Mouse (Mus musculus) kidney, postnatal 4 days (tissue): ENCODE data around the gene Tfdp1.

ENCODE experiments used
- DNase-seq, 2 experiments: peaks; one replicate each; pipeline ENCODE4 v3.0.0; 2021; ENCODE audit warnings: mixed read lengths in 2 of 2

Tfdp1 gene

DNA sequence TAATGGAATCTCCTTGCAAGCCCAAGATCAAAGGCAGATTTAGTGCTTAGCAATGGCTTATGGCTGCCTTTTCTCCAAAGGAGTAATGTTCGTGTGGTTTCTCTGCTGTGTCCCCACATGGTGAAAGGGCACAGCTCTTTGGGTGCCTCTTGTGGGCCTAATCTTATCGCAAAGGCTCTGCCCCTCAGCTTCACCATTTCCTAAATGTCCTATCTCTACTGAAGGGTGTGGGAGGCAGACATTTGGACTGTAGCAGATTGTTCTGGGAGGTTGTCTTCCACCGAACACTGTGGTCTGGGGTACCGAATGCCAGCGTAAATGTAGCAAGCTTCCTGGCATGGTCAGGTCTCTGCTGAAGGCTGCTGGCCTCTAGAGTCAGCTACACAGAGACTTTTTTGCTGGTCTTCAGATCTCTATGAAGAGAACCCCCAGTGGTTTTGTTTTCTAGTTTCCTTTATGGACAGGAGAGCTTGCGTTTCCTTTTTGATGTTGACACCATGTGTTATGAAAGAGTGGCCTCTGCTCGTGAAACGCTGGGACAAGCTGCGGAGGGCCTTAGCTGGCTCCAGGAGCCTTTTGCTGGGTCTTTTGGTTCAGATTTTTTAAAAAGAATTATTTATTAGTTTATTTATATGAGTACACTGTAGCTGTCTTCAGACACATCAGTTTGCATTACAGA is 14.7 kb downstream of the Tfdp1 start:
- DNase-seq, result no peak

DNA sequence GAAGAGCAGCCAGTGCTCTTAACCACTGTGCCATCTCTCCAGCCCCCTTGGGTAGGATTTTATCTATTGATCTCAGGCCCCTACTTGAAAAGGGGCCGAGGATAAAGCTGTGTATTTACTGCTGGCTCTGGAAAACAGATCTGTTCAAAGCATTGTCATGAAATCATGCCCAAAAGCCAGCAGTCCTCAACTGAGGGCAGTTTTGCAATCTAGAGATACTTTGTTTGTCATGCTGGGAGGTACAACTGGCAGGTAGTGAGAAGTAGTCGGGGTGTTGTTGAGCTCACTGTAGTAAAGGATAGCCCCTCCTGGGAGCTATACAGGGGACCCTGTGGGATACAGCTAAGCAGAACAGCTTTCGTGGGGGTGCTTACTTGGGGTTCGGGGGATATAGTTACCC is 15.3 kb downstream of the Tfdp1 start:
- DNase-seq, result no peak

DNA sequence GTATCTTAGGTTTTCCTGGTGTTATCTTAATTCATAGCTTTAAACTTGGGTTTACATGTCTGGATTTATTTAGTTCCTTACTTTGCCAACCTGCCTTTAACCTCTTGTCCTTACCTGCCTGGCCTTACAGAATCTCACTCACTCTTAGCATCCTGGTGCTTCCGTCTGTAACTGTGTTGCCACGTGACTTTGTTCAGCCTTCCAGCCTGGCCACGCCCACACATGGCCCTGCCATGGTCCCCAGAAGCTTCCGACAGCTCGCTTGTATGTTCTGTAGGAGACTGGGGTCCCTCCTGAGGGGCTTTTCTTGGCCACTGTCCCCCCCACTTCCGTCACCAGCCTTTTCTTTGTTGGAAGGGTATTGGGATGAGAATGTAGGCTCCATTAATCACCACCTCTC is 17.7 kb downstream of the Tfdp1 start:
- DNase-seq, result no peak

- peak in 1 of 2 experiments; percentile 15 for DNase-seq
Observed at GRCm38 (mm10) chr8:13356681-13357080, 18.1 kb downstream of the Tfdp1 start.

DNA sequence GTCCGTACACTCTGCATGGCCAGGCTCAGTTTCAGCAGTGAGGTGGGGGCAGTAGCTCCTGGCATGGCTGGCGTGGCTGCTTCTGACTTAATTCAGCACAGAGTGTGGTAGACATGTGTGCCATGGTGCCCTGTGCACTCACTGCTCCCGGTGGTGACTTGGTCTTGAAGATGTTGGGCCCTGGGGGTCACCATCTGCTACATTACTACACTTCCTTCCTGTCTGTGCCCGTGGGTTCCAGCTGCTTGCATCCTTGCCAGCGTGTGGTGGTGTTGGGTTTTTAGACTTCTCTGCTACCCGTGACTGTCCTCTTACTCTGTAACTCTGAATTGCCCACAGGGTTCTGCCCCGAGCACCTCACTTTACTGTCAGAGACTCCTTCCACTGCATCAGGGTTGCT is 21.7 kb downstream of the Tfdp1 start:
- no peak for DNase-seq

DNA sequence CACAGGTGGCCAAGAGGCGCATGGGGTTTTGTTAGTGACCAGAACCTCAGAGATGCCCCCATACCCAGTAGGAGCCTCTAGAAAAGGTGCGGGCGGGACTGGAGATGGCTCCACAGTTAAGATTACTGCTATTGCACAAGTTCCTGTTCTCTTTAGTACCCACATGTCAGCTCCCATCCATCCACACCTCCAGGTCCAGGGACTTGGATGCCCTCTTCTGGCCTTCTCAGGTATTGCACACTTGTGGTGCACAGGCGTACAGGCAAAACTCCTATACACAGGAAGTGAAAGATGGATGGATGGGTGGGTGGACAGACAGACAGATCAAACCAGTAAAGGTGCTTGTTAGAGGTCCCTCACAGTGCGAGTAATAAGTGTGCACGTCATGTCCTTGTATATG is 23.3 kb downstream of the Tfdp1 start:
- DNase-seq, result no peak

DNA sequence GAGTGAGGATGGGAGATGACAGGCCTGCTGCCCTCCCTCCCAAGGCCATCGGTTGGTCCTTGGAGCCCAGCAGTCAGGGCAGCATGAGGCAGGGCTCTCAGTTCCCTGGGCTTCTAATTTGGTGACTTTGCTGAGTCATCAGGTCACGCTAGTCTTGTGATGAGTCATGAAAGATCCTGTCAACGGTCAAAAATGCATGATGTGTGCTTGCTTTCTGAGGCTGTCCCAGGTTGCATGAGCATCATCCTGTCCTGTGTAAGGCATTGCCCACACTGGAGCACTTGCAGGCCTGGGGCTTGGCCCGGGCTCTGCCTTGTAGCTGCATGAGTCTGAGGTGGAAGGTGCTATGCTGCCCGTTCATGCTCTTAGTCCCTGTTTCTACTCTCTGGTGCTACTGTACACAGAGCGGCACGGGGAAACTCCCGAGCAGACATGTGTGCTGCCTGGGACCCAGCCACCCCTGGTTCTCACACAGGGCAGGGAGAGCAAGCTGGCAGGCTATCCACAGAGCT is 34.7 kb downstream of the Tfdp1 start:
- DNase-seq, result no peak

- no peak for DNase-seq
Observed at GRCm38 (mm10) chr8:13381630-13382029, 43.1 kb downstream of the Tfdp1 start.

GRCm38 (mm10) chr8:13382536-13382935 is 44.0 kb downstream of the Tfdp1 start:
- DNase-seq, result no peak

GRCm38 (mm10) chr8:13382999-13383398 is 44.4 kb downstream of the Tfdp1 start:
- no peak for DNase-seq

- peak in 1 of 2 experiments; percentile 29 for DNase-seq
Observed at GRCm38 (mm10) chr8:13386366-13386765, 47.8 kb downstream of the Tfdp1 start.

DNA sequence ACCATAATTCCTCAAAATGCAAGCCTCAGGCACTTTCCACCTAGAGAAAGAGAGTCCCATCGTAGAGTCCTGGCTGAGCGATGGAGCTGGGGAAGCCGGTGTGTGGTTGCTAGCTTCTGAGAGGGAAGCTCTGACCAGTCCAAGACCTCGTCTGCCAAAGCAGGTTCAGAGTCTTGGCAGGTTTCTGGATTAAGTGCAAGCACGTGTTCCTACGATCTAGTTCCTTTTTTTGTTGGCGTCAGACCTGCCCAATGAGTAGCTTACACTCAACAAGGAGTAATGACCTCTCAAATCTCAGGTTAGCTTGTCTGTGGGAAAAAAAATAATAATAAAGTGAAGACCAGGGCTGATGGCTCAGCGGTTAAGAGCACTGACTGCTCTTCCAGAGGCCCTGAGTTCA is 49.2 kb downstream of the Tfdp1 start:
- DNase-seq, result no peak

GRCm38 (mm10) chr8:13388744-13389143 is 50.2 kb downstream of the Tfdp1 start:
- DNase-seq, result no peak

DNA sequence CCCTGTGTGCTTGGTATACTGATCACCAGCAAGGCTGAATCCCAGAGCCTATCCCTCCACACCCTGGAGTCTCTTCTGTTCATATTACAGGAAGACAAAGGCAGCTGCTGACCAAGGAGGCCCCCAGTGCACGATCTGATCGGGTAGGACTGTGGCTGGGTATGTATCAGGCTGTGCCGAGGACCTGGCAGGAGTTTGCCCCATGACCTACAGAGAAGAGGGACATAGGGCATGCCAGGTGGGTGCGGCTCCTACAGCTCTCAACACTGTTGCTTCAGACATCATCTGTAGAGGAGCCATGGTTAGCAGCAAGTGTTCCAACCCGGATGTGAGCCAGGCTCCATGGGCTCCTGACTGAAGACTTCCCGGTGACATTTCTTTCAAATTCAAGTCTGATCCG is 55.3 kb downstream of the Tfdp1 start:
- DNase-seq, result no peak

- DNase-seq, result no peak
Observed at GRCm38 (mm10) chr8:13396725-13397124, 58.2 kb downstream of the Tfdp1 start, which contains the start of gene Atp4b. TSS of gene Atp4b (minus strand) at chr8:13396825.

DNA sequence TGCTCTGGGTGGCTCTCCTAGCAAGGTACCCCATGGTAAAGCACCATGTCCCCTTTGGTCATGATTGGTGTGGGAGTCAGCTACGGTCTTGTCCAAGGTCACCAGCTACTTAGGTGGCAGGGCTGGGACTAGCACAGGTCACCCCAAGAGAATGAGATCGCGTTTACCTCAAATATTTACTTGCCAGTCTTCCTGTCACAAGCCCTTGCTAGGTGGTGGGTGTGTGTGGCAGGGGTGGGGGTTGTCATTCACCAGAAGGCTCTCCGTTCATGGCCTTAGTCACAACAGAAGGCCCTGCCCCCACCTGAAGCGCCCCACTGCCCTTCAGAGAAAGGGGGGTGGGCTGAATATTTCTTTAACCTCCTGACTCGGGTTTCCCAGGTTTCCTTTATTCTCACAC is 65.0 kb downstream of the Tfdp1 start:
- no peak for DNase-seq

DNA sequence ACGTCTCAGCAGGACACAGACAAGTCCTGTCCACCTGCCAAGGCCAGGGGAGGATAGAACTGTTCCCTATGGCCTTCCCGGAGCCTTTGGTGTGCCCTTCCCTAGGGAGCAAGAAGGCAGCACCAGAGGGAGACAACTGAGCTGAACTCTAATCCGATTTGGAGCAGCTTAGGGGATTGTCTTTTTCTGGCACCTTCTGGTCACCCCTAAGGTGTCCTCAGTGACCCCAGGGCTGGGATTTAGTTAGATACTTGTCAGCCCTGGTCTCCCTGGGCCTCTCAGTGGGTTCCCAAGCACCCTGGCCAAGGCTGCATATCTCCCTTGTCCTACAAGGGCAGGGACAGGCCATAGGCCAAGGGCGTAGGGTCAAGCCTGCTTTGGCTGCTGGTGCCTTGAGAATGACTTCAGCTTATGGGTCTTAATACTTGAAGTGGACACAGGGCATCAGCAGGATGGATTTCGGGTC is 66.1 kb downstream of the Tfdp1 start, which contains the start of gene Grk1:
Grk1 (plus strand) TSS at position 416 of the 466 bp plus-strand sequence.
- DNase-seq, result no peak

- no peak for DNase-seq
Observed at GRCm38 (mm10) chr8:13406011-13406410, 67.5 kb downstream of the Tfdp1 start.

DNA sequence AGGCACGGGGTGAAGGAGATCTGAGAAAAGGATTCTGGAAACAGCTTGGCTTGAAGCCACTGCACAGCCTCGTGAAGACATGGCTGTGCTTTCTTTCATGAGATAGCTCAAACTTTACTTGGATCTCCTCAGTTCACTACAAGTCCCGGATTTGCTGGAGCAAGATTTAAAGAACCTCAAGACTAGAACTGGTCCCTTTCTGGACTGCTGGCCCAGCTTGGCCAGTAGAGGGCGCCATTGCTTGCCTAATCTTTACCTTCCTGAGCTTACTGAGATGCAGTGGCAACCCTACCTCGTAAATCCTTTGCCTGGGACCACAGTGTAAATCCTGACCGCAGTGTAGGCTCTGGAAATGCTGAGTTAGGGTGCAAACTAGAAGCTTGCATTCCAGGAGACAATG is 73.0 kb downstream of the Tfdp1 start:
- DNase-seq, result peak; percentile 80 to 81

GRCm38 (mm10) chr8:13412891-13413558 is 74.5 kb downstream of the Tfdp1 start:
- DNase-seq, result peak; percentile 79

DNA sequence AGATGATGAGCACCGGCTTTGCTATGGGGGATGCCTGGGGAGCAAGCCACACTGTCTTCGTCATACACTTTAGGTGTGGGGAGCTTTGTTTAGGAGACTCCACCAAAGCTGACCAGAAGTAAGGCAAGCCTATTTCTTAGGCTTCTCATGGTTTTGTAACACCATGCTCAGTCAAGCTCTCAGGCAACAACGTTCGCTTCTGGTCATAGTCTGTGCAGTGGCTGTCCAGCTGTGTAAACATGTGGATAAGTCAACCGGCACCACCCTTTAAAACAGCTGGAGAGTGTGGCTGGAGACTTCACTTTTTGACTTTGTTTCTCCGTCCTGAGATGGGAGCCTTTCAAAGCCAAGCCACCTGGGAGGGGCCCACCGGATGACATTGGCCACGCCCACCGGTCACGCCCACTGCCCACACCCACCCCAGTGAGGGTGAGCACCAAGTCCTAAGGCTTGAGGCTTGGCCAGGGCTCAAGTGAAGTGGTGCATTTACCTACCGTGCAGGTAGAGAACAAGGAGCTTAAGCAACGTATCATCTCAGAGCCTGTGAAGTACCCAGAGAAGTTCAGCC is 75.4 kb downstream of the Tfdp1 start:
- peak; percentile 48 to 52 for DNase-seq

DNA sequence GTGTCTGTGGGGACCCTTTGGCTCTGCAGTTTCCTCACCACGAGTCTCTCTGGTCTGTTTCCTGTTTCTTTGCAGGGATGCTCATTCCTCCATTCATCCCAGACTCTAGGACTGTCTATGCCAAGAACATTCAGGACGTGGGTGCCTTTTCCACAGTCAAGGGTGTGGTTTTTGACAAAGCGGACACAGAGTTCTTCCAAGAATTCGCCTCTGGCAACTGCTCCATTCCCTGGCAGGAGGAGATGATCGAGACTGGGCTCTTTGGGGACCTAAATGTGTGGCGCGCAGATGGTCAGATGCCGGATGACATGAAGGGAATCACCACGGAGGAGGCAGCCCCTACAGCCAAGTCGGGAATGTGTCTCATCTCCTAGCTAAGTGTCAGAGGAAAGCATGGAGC is 77.3 kb downstream of the Tfdp1 start:
- no peak for DNase-seq

GRCm38 (mm10) chr8:13419111-13419639 is 80.6 kb downstream of the Tfdp1 start:
- DNase-seq, result no peak

- no peak for DNase-seq
Observed at GRCm38 (mm10) chr8:13420970-13421369, 82.4 kb downstream of the Tfdp1 start.
